Mouse (Mus musculus): ENCODE measurements around the gene Tpcn1.

Gene Tpcn1

GRCm38 (mm10) chr5:120555871-120556270, 32.6 kb downstream of the Tpcn1 start:
- no peak for DNase-seq

- no peak for DNase-seq
Observed at GRCm38 (mm10) chr5:120550673-120551072, 37.8 kb downstream of the Tpcn1 start.

GRCm38 (mm10) chr5:120550137-120550536, 38.3 kb downstream of the Tpcn1 start:
- no peak for DNase-seq

GRCm38 (mm10) chr5:120548236-120548850, 40.1 kb downstream of the Tpcn1 start:
- DNase-seq, result no peak

GRCm38 (mm10) chr5:120536632-120537031, 51.8 kb downstream of the Tpcn1 start:
- no peak for DNase-seq

GRCm38 (mm10) chr5:120536046-120536445, 52.4 kb downstream of the Tpcn1 start:
- peak; percentile 80 for DNase-seq

- DNase-seq, result no peak
Observed at GRCm38 (mm10) chr5:120534686-120535075, 53.8 kb downstream of the Tpcn1 start.

- no peak for DNase-seq
Observed at GRCm38 (mm10) chr5:120534071-120534685, 54.3 kb downstream of the Tpcn1 start.

GRCm38 (mm10) chr5:120531631-120532030, 56.8 kb downstream of the Tpcn1 start:
- DNase-seq, result no peak

- no peak for DNase-seq
Observed at GRCm38 (mm10) chr5:120527296-120527964, 61.0 kb downstream of the Tpcn1 start.

GRCm38 (mm10) chr5:120526311-120526710, 62.2 kb downstream of the Tpcn1 start:
- no peak for DNase-seq

- no peak for DNase-seq
Observed at GRCm38 (mm10) chr5:120525737-120526136, 62.7 kb downstream of the Tpcn1 start.

GRCm38 (mm10) chr5:120524736-120525135, 63.7 kb downstream of the Tpcn1 start:
- DNase-seq, result no peak

- DNase-seq, result peak in 1 of 2 experiments; percentile 57
Observed at GRCm38 (mm10) chr5:120522649-120523048, 65.8 kb downstream of the Tpcn1 start.

- DNase-seq, result no peak
Observed at GRCm38 (mm10) chr5:120517552-120517951, 70.9 kb downstream of the Tpcn1 start.

GRCm38 (mm10) chr5:120516221-120516984, 72.1 kb downstream of the Tpcn1 start:
- DNase-seq, result no peak

- no peak for DNase-seq
Observed at GRCm38 (mm10) chr5:120515451-120515850, 73.0 kb downstream of the Tpcn1 start.

GRCm38 (mm10) chr5:120514754-120515153, 73.7 kb downstream of the Tpcn1 start:
- no peak for DNase-seq

GRCm38 (mm10) chr5:120514031-120514677, 74.3 kb downstream of the Tpcn1 start:
- no peak for DNase-seq

GRCm38 (mm10) chr5:120512911-120513555, 75.4 kb downstream of the Tpcn1 start:
- DNase-seq, result no peak

GRCm38 (mm10) chr5:120511643-120512220, 76.7 kb downstream of the Tpcn1 start:
- no peak for DNase-seq

All from cerebellum, postnatal 14 days (tissue).